Mouse (Mus musculus) limb, embryonic 12.5 days (tissue): ENCODE data around the gene Zbtb16. TPM values are rescaled to one million over a fixed set of nuclear protein-coding genes. Genes with fewer than 3 reads are reported as not detected.

Experiments used
- ATAC-seq: fragments of 200-750 bp; cut with Nextera tagmentation; 2 replicates; pipeline ENCODE4 v1.8.0; 2017; ENCODE audit warnings: low read depth, moderate TSS enrichment; ENCODE audit not compliant: insufficient number of reproducible peaks, insufficient read depth, low FRiP score, low TSS enrichment
- H3K27ac ChIP-seq: fragments of 300-500 bp; sonication (generic); 2 replicates; pipeline ENCODE4 v1.5.1; 2016; ENCODE audit warnings: mild to moderate bottlenecking, moderate library complexity
- H3K27me3 ChIP-seq: fragments of 300-500 bp; sonication (generic); 2 replicates; pipeline ENCODE4 v1.6.1; 2016; ENCODE audit warnings: mild to moderate bottlenecking, moderate library complexity
- H3K36me3 ChIP-seq: fragments of 300-500 bp; sonication (generic); 2 replicates; pipeline ENCODE4 v1.6.1; 2016; ENCODE audit warnings: mild to moderate bottlenecking, moderate library complexity
- H3K4me1 ChIP-seq: fragments of 300-500 bp; sonication (generic); replicated peaks from 2 replicates; pipeline ENCODE4 v1.6.1; 2016
- H3K4me2 ChIP-seq: fragments of 300-500 bp; sonication (generic); 2 replicates; pipeline ENCODE4 v1.6.1; 2016; ENCODE audit warnings: mild to moderate bottlenecking, moderate library complexity
- H3K4me3 ChIP-seq: fragments of 300-500 bp; sonication (generic); replicated peaks from 2 replicates; pipeline ENCODE4 v1.5.1; 2016; ENCODE audit warnings: mild to moderate bottlenecking
- H3K9ac ChIP-seq: fragments of 300-500 bp; sonication (generic); replicated peaks from 2 replicates; pipeline ENCODE4 v1.6.1; 2016; ENCODE audit warnings: mild to moderate bottlenecking, moderate library complexity
- H3K9me3 ChIP-seq: fragments of 300-500 bp; sonication (generic); 2 replicates; pipeline ENCODE4 v1.6.1; 2016; ENCODE audit warnings: mild to moderate bottlenecking, moderate library complexity
- WGBS: fragments of 180-500 bp; shearing (Covaris S2); methylation state at CpG from one replicate; pipeline ENCODE4 v1.1.7; 2016; 5-methylcytosine and 5-hydroxymethylcytosine counted together
- polyA plus RNA-seq: library from polyadenylated mRNA; unstranded; fragments of >200 nt; fragmentation: Nextera tagmentation; extraction: Ambion mirVana; gene quantifications from 2 replicates; pipeline ENCODE4 v1.2.1, GENCODE M21; 2016

Gene Zbtb16
- polyA plus RNA-seq, 1 experiment from 2014 or later, result 2.5 TPM

DNA sequence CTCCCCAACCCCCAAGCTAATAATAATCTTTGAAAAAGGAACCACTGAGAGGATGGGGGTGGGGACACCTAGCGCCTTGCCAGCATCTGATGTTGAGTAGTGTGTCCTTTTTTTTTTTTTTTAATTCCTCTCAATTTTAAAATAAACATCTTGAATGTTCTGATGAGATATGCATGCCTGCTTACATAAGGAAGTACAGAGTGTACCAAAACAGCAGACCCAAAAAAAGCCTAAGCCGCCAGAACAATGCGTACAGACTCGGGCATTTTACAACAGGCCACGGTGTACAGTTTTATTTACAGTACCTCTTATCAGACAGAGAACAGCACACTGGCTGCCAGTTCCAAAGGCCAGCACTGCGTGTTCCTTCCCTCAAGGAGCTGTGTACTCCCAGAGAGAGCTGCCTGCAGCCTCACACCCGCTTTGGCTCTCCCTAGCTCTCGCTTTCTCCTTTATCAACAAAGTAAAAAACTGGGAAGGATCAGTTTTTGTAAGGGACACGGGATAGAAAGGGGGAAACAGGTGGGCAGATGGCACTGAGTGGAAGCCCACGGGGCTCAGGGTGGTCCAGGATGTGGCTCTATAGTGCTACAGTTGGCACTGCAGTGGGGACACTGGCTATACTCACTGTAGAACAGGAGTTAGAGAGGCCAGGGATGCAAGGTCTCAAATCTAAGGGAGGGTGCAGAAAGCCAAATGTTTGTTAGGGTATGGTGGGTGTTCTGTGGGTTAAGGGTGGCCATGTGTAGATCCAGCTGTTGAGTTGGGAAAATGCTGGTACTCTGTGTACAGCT, 112.3 kb downstream of the Zbtb16 start:
- WGBS, result 63% methylated on average over 10 of the region's 10 CpGs
- no peak for ATAC-seq
- Histone ChIP-seq H3K4me2 (no peak overlapping the region), H3K27me3 (peaks cover 34% of the 10 kb centered on the region; the same call in 1 of the 2 replicates), H3K27ac (no peak overlapping the region), H3K9ac (no peak overlapping the region), H3K4me3 (no peak overlapping the region), H3K4me1 (peaks cover 15% of the 10 kb centered on the region), H3K36me3 (no peaks in the 10 kb centered on the region), H3K9me3 (no peaks in the 10 kb centered on the region)

DNA sequence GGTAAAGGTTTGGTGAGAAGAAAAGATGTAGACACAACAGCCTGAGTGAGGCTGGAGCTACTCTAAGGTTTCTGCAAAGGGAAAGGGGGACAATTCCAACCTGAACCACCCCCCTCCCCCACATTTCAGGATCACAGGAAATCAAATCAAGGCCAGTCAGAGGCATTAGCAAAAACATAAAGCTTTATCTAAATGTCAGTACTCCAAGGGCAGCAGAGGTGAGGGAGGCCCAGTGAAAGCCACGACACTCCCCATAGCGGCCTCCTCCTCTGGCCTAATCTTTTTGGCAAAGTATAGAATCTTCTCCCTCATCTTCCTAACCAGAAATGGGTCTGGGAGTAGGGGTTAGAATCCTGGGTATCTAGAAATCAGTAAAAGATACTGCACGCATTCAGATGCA, 113.0 kb downstream of the Zbtb16 start:
- H3K9ac ChIP-seq, result no peak overlapping the region
- WGBS, result 57% methylated on average over 3 of the region's 3 CpGs
- H3K36me3 ChIP-seq, result no peaks in the 10 kb centered on the region
- no peak overlapping the region for H3K4me2 ChIP-seq
- no peaks in the 10 kb centered on the region for H3K9me3 ChIP-seq
- H3K27me3 ChIP-seq, result peaks cover 30% of the 10 kb centered on the region; the same call in 1 of the 2 replicates
- peaks cover 8% of the 10 kb centered on the region for H3K4me1 ChIP-seq
- no peak overlapping the region for H3K4me3 ChIP-seq
- no peak for ATAC-seq
- H3K27ac ChIP-seq, result no peak overlapping the region

- 86% methylated on average over 3 of the region's 3 CpGs for WGBS
- ATAC-seq, result no peak
These were observed 113.6 kb downstream of the Zbtb16 start for GRCm38 (mm10) chr9:48722261-48722920.

GRCm38 (mm10) chr9:48721655-48722054, 114.4 kb downstream of the Zbtb16 start:
- Histone ChIP-seq H3K27ac (no peak overlapping the region), H3K27me3 (peaks cover 22% of the 10 kb centered on the region; the same call in 1 of the 2 replicates), H3K9ac (no peak overlapping the region), H3K4me3 (no peak overlapping the region), H3K36me3 (no peaks in the 10 kb centered on the region), H3K4me1 (peaks cover 3% of the 10 kb centered on the region; the same call in 1 of the 2 replicates), H3K9me3 (no peaks in the 10 kb centered on the region), H3K4me2 (no peak overlapping the region)
- no peak for ATAC-seq
- 86% methylated on average over 6 of the region's 6 CpGs for WGBS

More at GRCm38 (mm10) chr9:48722261-48722920, 113.6 kb downstream of the Zbtb16 start:
- Histone ChIP-seq H3K4me1 (peaks cover 3% of the 10 kb centered on the region; the same call in 1 of the 2 replicates), H3K27ac (no peak overlapping the region), H3K4me2 (no peak overlapping the region), H3K9ac (no peak overlapping the region), H3K9me3 (no peaks in the 10 kb centered on the region), H3K4me3 (no peak overlapping the region), H3K36me3 (no peaks in the 10 kb centered on the region), H3K27me3 (peaks cover 27% of the 10 kb centered on the region; the same call in 1 of the 2 replicates)

DNA sequence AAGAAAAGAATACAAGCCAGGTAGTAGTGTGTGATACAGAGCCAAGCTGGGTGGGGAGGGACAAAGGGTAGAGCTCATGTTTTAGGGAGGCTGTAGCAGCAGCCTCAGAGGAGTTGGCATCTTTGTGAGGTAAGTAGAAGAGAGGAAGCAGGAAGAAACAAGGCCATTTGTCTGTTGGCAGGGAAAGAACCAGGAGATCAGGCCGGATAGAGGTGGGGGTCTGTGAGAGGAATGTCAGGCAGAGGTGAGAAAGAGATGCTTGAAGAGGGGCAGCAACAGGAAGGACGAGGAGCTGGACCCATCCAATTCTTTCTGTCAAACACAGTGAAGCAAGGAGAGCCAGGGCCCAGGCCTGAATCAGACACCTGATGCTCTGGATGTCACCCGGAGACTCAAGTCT, 114.8 kb downstream of the Zbtb16 start:
- H3K4me3 ChIP-seq, result no peak overlapping the region
- peaks cover 19% of the 10 kb centered on the region; the same call in 1 of the 2 replicates for H3K27me3 ChIP-seq
- no peak overlapping the region for H3K4me2 ChIP-seq
- ATAC-seq, result no peak
- H3K4me1 ChIP-seq, result peaks cover 3% of the 10 kb centered on the region; the same call in 1 of the 2 replicates
- H3K27ac ChIP-seq, result no peak overlapping the region
- no peaks in the 10 kb centered on the region for H3K9me3 ChIP-seq
- no peaks in the 10 kb centered on the region for H3K36me3 ChIP-seq
- 52% methylated on average over 3 of the region's 3 CpGs for WGBS
- no peak overlapping the region for H3K9ac ChIP-seq

DNA sequence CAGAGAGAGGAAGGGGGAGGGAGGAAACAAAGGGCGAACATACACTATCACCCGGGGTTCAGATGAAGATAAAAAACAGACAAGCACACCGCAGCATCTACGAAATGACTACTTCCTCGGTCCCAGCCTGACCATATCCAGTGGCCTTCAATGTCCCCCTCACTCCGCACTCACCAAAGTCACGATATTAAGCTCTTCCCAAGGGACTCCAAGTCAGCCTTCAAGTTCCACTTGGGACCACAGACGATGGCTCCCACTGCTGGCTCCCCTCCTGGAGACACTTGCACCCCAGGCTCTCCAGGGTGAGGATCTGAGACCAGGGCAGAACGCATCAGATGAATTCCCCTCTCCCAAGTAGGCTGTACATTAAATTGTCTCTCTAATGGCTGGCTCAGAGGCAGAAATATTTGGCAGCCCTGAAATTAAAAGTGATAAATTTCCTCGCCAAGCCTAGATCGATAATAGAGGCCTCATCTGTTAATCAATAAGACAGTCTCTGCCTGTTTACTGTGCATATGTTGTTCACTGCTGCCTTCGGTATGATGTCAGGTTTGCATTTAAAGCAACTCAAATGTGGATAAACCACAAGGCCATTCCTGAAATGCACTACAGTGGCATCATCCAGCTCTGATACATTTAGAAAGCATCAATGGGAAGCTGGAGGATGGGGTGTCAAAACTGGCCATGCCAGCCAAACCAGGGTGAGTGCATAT, 115.6 kb downstream of the Zbtb16 start:
- Histone ChIP-seq H3K4me1 (peaks cover 3% of the 10 kb centered on the region; the same call in 1 of the 2 replicates), H3K9me3 (no peaks in the 10 kb centered on the region), H3K27me3 (peaks cover 15% of the 10 kb centered on the region; the same call in 1 of the 2 replicates), H3K36me3 (no peaks in the 10 kb centered on the region), H3K27ac (no peak overlapping the region), H3K4me2 (no peak overlapping the region), H3K4me3 (no peak overlapping the region), H3K9ac (no peak overlapping the region)
- no peak for ATAC-seq
- WGBS, result 87% methylated on average over 12 of the region's 12 CpGs

DNA sequence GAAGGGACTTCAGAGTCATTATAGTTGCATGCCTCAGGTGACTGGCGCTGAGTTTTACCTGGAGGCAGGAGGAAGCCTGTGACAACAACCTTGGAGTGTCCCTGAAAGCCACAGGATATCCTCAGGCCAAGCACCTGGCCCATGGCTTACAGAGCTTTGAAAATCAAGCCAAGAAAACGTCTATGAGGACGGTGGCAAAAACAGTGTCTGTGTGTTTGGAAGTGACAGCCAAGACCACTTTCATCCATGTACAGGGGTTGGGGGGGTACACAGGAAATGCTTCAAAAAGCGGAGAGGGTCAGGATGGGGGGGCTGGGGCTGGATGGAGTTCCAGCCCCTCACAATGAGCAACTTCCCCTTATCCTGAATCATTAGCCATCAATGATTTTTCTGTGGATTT, 116.4 kb downstream of the Zbtb16 start:
- Histone ChIP-seq H3K4me1 (peaks cover 3% of the 10 kb centered on the region; the same call in 1 of the 2 replicates), H3K27ac (no peak overlapping the region), H3K9ac (no peak overlapping the region), H3K4me3 (no peak overlapping the region), H3K9me3 (no peaks in the 10 kb centered on the region), H3K36me3 (no peaks in the 10 kb centered on the region), H3K27me3 (peaks cover 15% of the 10 kb centered on the region; the same call in 1 of the 2 replicates), H3K4me2 (no peak overlapping the region)
- WGBS, result 79% methylated on average over 4 of the region's 4 CpGs
- no peak for ATAC-seq

GRCm38 (mm10) chr9:48716549-48716948, 119.5 kb downstream of the Zbtb16 start:
- H3K27me3 ChIP-seq, result peaks cover 13% of the 10 kb centered on the region
- H3K36me3 ChIP-seq, result no peaks in the 10 kb centered on the region
- ATAC-seq, result no peak
- 91% methylated on average over 8 of the region's 8 CpGs for WGBS
- H3K9ac ChIP-seq, result no peak overlapping the region
- H3K27ac ChIP-seq, result no peak overlapping the region
- H3K4me1 ChIP-seq, result peaks cover 1% of the 10 kb centered on the region
- H3K4me2 ChIP-seq, result no peak overlapping the region
- H3K4me3 ChIP-seq, result no peak overlapping the region
- no peaks in the 10 kb centered on the region for H3K9me3 ChIP-seq

GRCm38 (mm10) chr9:48715042-48715441, 121.0 kb downstream of the Zbtb16 start:
- 90% methylated on average over 8 of the region's 8 CpGs for WGBS
- no peak for ATAC-seq
- Histone ChIP-seq H3K4me3 (no peak overlapping the region), H3K36me3 (no peaks in the 10 kb centered on the region), H3K4me2 (no peak overlapping the region), H3K9me3 (no peaks in the 10 kb centered on the region), H3K4me1 (peaks cover 15% of the 10 kb centered on the region), H3K9ac (no peak overlapping the region), H3K27me3 (peaks cover 10% of the 10 kb centered on the region), H3K27ac (no peak overlapping the region)

- no peak for ATAC-seq
- Histone ChIP-seq H3K4me2 (no peak overlapping the region), H3K4me1 (peaks cover 15% of the 10 kb centered on the region), H3K27me3 (peaks cover 11% of the 10 kb centered on the region), H3K4me3 (no peak overlapping the region), H3K27ac (no peak overlapping the region), H3K9ac (no peak overlapping the region), H3K9me3 (no peaks in the 10 kb centered on the region), H3K36me3 (no peaks in the 10 kb centered on the region)
- WGBS, result 94% methylated on average over 8 of the region's 8 CpGs
These were observed 122.2 kb downstream of the Zbtb16 start for GRCm38 (mm10) chr9:48713779-48714178.
